Mouse (Mus musculus) adipocyte (in vitro differentiated cells): ENCODE results near the gene Plscr3.

Experiments used
- DNase-seq: peaks from one replicate; pipeline ENCODE4 v3.0.0-alpha.2; 2016; ENCODE audit warnings: low spot score

Plscr3 gene

DNA sequence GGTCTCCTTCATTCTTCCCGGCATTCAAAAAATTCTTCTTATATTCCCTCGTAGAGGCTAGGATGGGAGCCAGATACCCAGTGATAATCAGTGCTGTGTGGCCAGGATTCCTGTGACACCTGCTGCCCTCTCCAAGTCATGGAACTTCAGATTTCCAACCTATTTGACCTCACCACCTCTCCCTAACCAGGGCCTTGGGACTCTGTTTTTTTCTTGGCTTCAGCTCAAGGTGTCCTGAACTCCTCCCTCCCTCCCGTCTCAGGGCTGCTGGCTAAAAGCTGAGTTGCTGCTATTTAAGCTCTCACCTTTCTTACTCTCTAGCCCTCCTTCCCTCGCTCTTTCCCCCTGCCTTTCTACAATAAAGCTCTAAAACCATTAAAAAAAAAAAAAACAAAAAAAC, 53.7 kb downstream of the Plscr3 start:
- no peak for DNase-seq

GRCm38 (mm10) chr11:69900471-69901405, 54.6 kb downstream of the Plscr3 start, which contains the start of the genes 2810408A11Rik and Neurl4:
Gene 2810408A11Rik, minus strand, starts transcription at chr11:69900987.
Gene Neurl4, plus strand, starts transcription at chr11:69901072.
- peak; percentile 93 for DNase-seq

GRCm38 (mm10) chr11:69901406-69901846, 55.2 kb downstream of the Plscr3 start:
- DNase-seq, result peak; percentile 97
